Mouse (Mus musculus) forebrain, embryonic 11.5 days (tissue): Measurements from ENCODE around the gene Wfdc6b. TPM values are rescaled to one million over a fixed set of nuclear protein-coding genes. Genes with fewer than 3 reads are reported as not detected.

Experiments used
- ATAC-seq: fragments of 200-750 bp; cut with Nextera tagmentation; replicated peaks from 2 replicates; pipeline ENCODE4 v1.8.0; 2017; ENCODE audit warnings: moderate TSS enrichment; ENCODE audit not compliant: low FRiP score
- DNase-seq: peaks from one replicate; pipeline ENCODE4 v3.0.0-alpha.2; 2017; ENCODE audit warnings: low spot score
- H3K27ac ChIP-seq: fragments of 300-500 bp; sonication (generic); 2 replicates; pipeline ENCODE4 v1.5.1; 2014; ENCODE audit warnings: low read depth, low read length
- H3K27me3 ChIP-seq: fragments of 300-500 bp; sonication (generic); 2 replicates; pipeline ENCODE4 v1.6.1; 2014; ENCODE audit warnings: mild to moderate bottlenecking, low read length, mixed read lengths; ENCODE audit not compliant: control insufficient read depth, insufficient read depth
- H3K36me3 ChIP-seq: fragments of 300-500 bp; sonication (generic); 2 replicates; pipeline ENCODE4 v1.6.1; 2014; ENCODE audit warnings: mild to moderate bottlenecking, low read length, moderate library complexity, mixed read lengths; ENCODE audit not compliant: control insufficient read depth, insufficient read depth
- H3K4me1 ChIP-seq: fragments of 300-500 bp; sonication (generic); replicated peaks from 2 replicates; pipeline ENCODE4 v1.6.1; 2014; ENCODE audit warnings: low read length, mixed read lengths; ENCODE audit not compliant: control insufficient read depth, insufficient read depth
- H3K4me2 ChIP-seq: fragments of 300-500 bp; sonication (generic); 2 replicates; pipeline ENCODE4 v1.6.1; 2014; ENCODE audit warnings: low read depth, mild to moderate bottlenecking, low read length, moderate library complexity, mixed read lengths; ENCODE audit not compliant: severe bottlenecking
- H3K4me3 ChIP-seq: fragments of 300-500 bp; sonication (generic); 2 replicates; pipeline ENCODE4 v1.5.1; 2014; ENCODE audit warnings: low read depth, low read length
- H3K9ac ChIP-seq: fragments of 300-500 bp; sonication (generic); 2 replicates; pipeline ENCODE4 v1.6.1; 2014; ENCODE audit warnings: low read length
- H3K9me3 ChIP-seq: fragments of 300-500 bp; sonication (generic); 2 replicates; pipeline ENCODE4 v1.6.1; 2016; ENCODE audit warnings: low read length, mixed read lengths; ENCODE audit not compliant: control insufficient read depth
- WGBS: fragments of 180-500 bp; shearing (Covaris S2); extraction: QIAGEN DNeasy Blood & Tissue Kit; methylation state at CpG from one replicate; pipeline ENCODE4 v1.1.7; 2014; 5-methylcytosine and 5-hydroxymethylcytosine counted together
- polyA plus RNA-seq: library from polyadenylated mRNA; unstranded; fragments of >200 nt; fragmentation: Nextera tagmentation; extraction: Ambion mirVana; gene quantifications from 2 replicates; pipeline ENCODE4 v1.2.1, GENCODE M21; 2014

Wfdc6b gene
- polyA plus RNA-seq, 1 experiment from 2014 or later = not detected

- Histone ChIP-seq H3K4me2 (no peak overlapping the region), H3K36me3 (no peaks in the 10 kb centered on the region), H3K9ac (no peak overlapping the region), H3K9me3 (peaks cover 4% of the 10 kb centered on the region; the same call in 1 of the 2 replicates), H3K4me1 (no peaks in the 10 kb centered on the region), H3K27me3 (no peaks in the 10 kb centered on the region), H3K27ac (no peak overlapping the region), H3K4me3 (no peak overlapping the region)
- DNase-seq = no peak
- 71% methylated on average over 3 of the region's 3 CpGs for WGBS
- ATAC-seq = no peak
Measured at GRCm38 (mm10) chr2:164600179-164600578, 13.1 kb upstream of the Wfdc6b start.

- peaks cover 4% of the 10 kb centered on the region; the same call in 1 of the 2 replicates for H3K9me3 ChIP-seq
- H3K4me1 ChIP-seq = no peaks in the 10 kb centered on the region
- H3K36me3 ChIP-seq = no peaks in the 10 kb centered on the region
- H3K27me3 ChIP-seq = no peaks in the 10 kb centered on the region
- H3K4me2 ChIP-seq = no peak overlapping the region
- DNase-seq = no peak
- H3K27ac ChIP-seq = no peak overlapping the region
- WGBS = 94% methylated on average over 3 of the region's 3 CpGs
- no peak overlapping the region for H3K4me3 ChIP-seq
- H3K9ac ChIP-seq = no peak overlapping the region
- no peak for ATAC-seq
Measured at GRCm38 (mm10) chr2:164603482-164603881, 9.8 kb upstream of the Wfdc6b start.

- no peak for ATAC-seq
Measured at GRCm38 (mm10) chr2:164604411-164604810, 8.9 kb upstream of the Wfdc6b start.

GRCm38 (mm10) chr2:164608781-164609180, 4.5 kb upstream of the Wfdc6b start:
- H3K4me3 ChIP-seq = no peak overlapping the region
- no peaks in the 10 kb centered on the region for H3K27me3 ChIP-seq
- no peaks in the 10 kb centered on the region for H3K36me3 ChIP-seq
- no peaks in the 10 kb centered on the region for H3K4me1 ChIP-seq
- no peak overlapping the region for H3K4me2 ChIP-seq
- 78% methylated on average over 6 of the region's 6 CpGs for WGBS
- H3K9ac ChIP-seq = no peak overlapping the region
- DNase-seq (no peak), ATAC-seq (no peak)
- H3K9me3 ChIP-seq = no peaks in the 10 kb centered on the region
- H3K27ac ChIP-seq = no peak overlapping the region

More at GRCm38 (mm10) chr2:164604411-164604810, 8.9 kb upstream of the Wfdc6b start:
- DNase-seq = no peak
- no peaks in the 10 kb centered on the region for H3K36me3 ChIP-seq
- no peak overlapping the region for H3K4me3 ChIP-seq
- no peaks in the 10 kb centered on the region for H3K27me3 ChIP-seq
- 91% methylated on average over 8 of the region's 8 CpGs for WGBS
- no peak overlapping the region for H3K9ac ChIP-seq
- H3K9me3 ChIP-seq = peaks cover 4% of the 10 kb centered on the region; the same call in 1 of the 2 replicates
- H3K4me2 ChIP-seq = no peak overlapping the region
- H3K4me1 ChIP-seq = no peaks in the 10 kb centered on the region
- H3K27ac ChIP-seq = no peak overlapping the region

- H3K27me3 ChIP-seq = no peaks in the 10 kb centered on the region
- H3K36me3 ChIP-seq = no peaks in the 10 kb centered on the region
- H3K27ac ChIP-seq = no peak overlapping the region
- H3K4me3 ChIP-seq = no peak overlapping the region
- WGBS = 93% methylated on average over 3 of the region's 3 CpGs
- ATAC-seq (no peak), DNase-seq (no peak)
- H3K9ac ChIP-seq = no peak overlapping the region
- no peaks in the 10 kb centered on the region for H3K4me1 ChIP-seq
- H3K4me2 ChIP-seq = no peak overlapping the region
- H3K9me3 ChIP-seq = no peaks in the 10 kb centered on the region
Measured at GRCm38 (mm10) chr2:164615386-164615785, 2.1 kb downstream of the Wfdc6b start.

DNA sequence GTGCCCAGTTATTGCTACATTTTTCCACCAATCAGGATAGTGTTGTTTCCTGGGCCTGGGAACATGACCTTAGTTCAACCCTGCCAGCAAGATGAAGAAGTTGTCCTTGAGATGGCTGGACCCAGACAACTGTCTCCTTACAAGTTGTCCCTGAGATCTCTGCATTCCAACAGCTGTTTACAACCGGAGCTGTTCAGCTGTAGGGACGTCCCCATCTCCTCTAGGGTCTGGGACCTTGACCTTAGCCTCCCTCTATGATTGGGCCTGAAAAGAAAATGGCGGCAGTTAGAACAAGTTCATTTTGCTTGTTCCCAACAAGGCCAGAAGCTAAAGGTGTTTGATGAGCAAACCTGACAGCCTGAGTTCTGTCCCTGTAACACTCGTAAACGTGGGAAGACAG, 5.7 kb downstream of the Wfdc6b start:
- no peaks in the 10 kb centered on the region for H3K4me1 ChIP-seq
- H3K27me3 ChIP-seq = no peaks in the 10 kb centered on the region
- H3K27ac ChIP-seq = no peak overlapping the region
- no peak overlapping the region for H3K9ac ChIP-seq
- H3K9me3 ChIP-seq = no peaks in the 10 kb centered on the region
- DNase-seq (no peak), ATAC-seq (no peak)
- H3K36me3 ChIP-seq = no peaks in the 10 kb centered on the region
- WGBS = 81% methylated on average over 5 of the region's 5 CpGs
- no peak overlapping the region for H3K4me2 ChIP-seq
- no peak overlapping the region for H3K4me3 ChIP-seq

DNA sequence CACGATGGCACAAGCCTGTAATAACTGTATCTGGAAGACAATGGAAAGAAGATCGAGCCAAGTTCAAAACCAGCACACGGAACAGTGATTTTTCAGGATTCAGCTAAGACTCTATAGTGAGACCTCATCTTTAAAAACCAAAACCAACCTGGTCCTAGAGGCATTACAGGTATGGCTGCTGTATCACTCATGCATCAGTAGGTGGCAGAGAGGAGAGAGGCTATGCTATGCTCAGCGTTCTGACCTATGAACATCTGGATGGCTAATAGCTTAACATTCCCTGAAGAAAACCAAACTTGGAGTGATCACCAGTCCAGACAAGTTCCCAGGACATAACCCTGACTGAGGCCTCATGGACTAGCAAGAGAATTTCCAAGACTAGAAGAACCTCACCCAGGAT, 8.5 kb downstream of the Wfdc6b start:
- Histone ChIP-seq H3K27ac (no peak overlapping the region), H3K4me3 (no peak overlapping the region), H3K36me3 (no peaks in the 10 kb centered on the region), H3K4me2 (no peak overlapping the region), H3K27me3 (no peaks in the 10 kb centered on the region), H3K4me1 (no peaks in the 10 kb centered on the region), H3K9me3 (no peaks in the 10 kb centered on the region), H3K9ac (no peak overlapping the region)
- DNase-seq (no peak), ATAC-seq (no peak)
- WGBS = 84% methylated on average over 4 of the region's 4 CpGs

DNA sequence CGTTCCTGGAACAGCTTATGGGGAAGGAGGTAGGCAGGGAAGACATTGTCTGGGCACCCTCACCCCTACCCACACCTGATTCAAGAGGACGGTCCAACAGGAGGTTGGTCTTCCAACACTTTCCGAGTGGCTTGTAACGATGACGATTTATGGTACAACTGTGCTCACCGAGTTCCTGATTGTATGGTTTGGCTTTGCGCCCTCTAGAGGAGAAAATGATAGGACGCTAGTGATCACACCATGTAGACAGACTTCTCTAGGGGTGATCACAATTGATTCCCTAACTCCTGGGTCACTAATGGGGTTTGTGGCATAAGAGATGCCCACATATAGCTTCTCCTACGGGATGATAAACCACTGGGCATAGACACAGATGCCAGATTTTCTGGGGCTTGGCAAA, 21.9 kb downstream of the Wfdc6b start:
- H3K4me2 ChIP-seq = no peak overlapping the region
- no peaks in the 10 kb centered on the region for H3K27me3 ChIP-seq
- ATAC-seq (no peak), DNase-seq (no peak)
- H3K9me3 ChIP-seq = no peaks in the 10 kb centered on the region
- no peaks in the 10 kb centered on the region for H3K36me3 ChIP-seq
- 76% methylated on average over 9 of the region's 9 CpGs for WGBS
- no peak overlapping the region for H3K27ac ChIP-seq
- no peak overlapping the region for H3K4me3 ChIP-seq
- no peaks in the 10 kb centered on the region for H3K4me1 ChIP-seq
- H3K9ac ChIP-seq = no peak overlapping the region

GRCm38 (mm10) chr2:164638696-164639095, 25.4 kb downstream of the Wfdc6b start, which contains the start of gene Wfdc16:
TSS of gene Wfdc16 (minus strand) at chr2:164638796.
- Histone ChIP-seq H3K9me3 (no peaks in the 10 kb centered on the region), H3K4me1 (no peaks in the 10 kb centered on the region), H3K4me3 (no peak within 1 kb of the TSS), H3K27me3 (no peaks in the 10 kb centered on the region), H3K27ac (no peak within 1 kb of the TSS), H3K36me3 (no peaks in the 10 kb centered on the region), H3K9ac (no peak within 1 kb of the TSS), H3K4me2 (no peak within 1 kb of the TSS)
- ATAC-seq (no peak), DNase-seq (no peak)
- 84% methylated on average over 3 of the region's 3 CpGs for WGBS
